Mouse (Mus musculus) liver, embryonic 16.5 days (tissue): ENCODE results near the gene A830005F24Rik. TPM values are rescaled to one million over a fixed set of nuclear protein-coding genes. Genes with fewer than 3 reads are reported as not detected.

Experiments
- ATAC-seq: fragments of 200-750 bp; cut with Nextera tagmentation; 2 replicates; pipeline ENCODE4 v1.8.0; 2017; ENCODE audit warnings: low read depth, mild to moderate bottlenecking, moderate number of reproducible peaks, moderate library complexity
- H3K27ac ChIP-seq: fragments of 300-500 bp; sonication (generic); 2 replicates; pipeline ENCODE4 v1.5.1; 2014; ENCODE audit warnings: mild to moderate bottlenecking, low read length
- H3K27me3 ChIP-seq: fragments of 300-500 bp; sonication (generic); 2 replicates; pipeline ENCODE4 v1.6.1; 2014; ENCODE audit warnings: low read depth, low read length, mixed read lengths; ENCODE audit not compliant: control insufficient read depth, insufficient read depth
- H3K36me3 ChIP-seq: fragments of 300-500 bp; sonication (generic); 2 replicates; pipeline ENCODE4 v1.6.1; 2014; ENCODE audit warnings: mild to moderate bottlenecking; ENCODE audit not compliant: control insufficient read depth, insufficient read depth
- H3K4me1 ChIP-seq: fragments of 300-500 bp; sonication (generic); 2 replicates; pipeline ENCODE4 v1.6.1; 2014; ENCODE audit warnings: low read depth, low read length, mixed read lengths; ENCODE audit not compliant: control insufficient read depth
- H3K4me2 ChIP-seq: fragments of 300-500 bp; sonication (generic); 2 replicates; pipeline ENCODE4 v1.6.1; 2014; ENCODE audit warnings: low read depth, low read length, mixed read lengths
- H3K4me3 ChIP-seq: fragments of 300-500 bp; sonication (generic); 2 replicates; pipeline ENCODE4 v1.5.1; 2014; ENCODE audit warnings: low read depth, mild to moderate bottlenecking, low read length
- H3K9ac ChIP-seq: fragments of 300-500 bp; sonication (generic); 2 replicates; pipeline ENCODE4 v1.6.1; 2014; ENCODE audit warnings: low read depth, low read length
- H3K9me3 ChIP-seq: fragments of 300-500 bp; sonication (generic); replicated peaks from 2 replicates; pipeline ENCODE4 v1.6.1; 2016; ENCODE audit warnings: low read length; ENCODE audit not compliant: control insufficient read depth
- WGBS: fragments of 180-500 bp; shearing (Covaris S2); extraction: QIAGEN DNeasy Blood & Tissue Kit; methylation state at CpG from one replicate; pipeline ENCODE4 v1.1.7; 2014; ENCODE audit not compliant: insufficient replicate concordance; 5-methylcytosine and 5-hydroxymethylcytosine counted together
- polyA plus RNA-seq: library from polyadenylated mRNA; unstranded; fragments of >200 nt; fragmentation: Nextera tagmentation; extraction: Ambion mirVana; gene quantifications from 2 replicates; pipeline ENCODE4 v1.2.1, GENCODE M21; 2015

Gene A830005F24Rik
- 0.22 and 0.28 TPM in 2 replicates for polyA plus RNA-seq

DNA sequence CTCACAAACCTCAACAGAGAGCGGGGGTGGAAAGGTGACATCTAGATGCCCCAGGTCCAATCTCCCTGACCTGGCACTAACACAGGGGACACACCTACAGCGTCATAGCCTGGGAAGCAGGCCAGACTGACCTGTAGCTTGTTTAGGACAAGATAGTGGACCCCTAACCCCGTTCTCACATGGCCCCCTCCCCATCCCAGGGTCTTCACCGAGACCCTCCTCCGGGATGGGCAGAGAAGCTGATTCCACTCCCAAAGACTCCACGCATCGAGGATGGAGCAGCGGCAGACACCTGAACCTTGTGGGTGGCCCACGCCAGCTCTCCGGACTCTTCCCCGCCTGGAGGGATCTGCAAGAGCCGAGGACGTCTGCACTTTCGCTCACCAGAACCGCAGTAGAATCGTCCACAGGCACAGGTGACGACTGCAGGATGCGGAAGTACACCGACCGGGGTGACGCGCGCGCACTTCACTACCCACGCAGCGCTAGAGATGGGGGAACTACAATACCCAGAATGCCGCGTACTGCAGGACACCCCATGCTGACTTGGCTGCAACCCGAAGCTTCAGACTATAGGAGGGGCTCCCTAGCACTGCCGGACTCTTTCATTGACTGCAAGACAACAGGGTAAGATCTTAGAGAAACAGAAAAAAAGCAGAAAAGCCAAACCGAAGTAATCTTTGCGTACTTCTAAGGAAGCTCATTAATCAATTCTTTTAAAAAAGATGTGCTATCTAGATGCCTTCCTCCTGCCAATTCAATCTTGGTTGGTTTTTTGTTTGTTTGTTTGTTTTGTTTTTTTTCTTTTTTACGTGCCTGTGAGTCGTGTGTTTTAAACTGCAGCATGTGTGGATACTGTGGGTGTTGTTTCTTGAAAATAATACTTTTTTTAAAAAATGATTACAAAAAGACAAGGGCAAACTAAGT lies at the start of gene A830005F24Rik, which contains the start of gene Zfp169:
Gene A830005F24Rik (plus strand): TSS at position 568 of the 927 bp plus-strand sequence.
Gene Zfp169 (minus strand): TSS at position 449 of the 927 bp plus-strand sequence.
- Histone ChIP-seq H3K27me3 (no peaks in the 10 kb centered on the region), H3K4me2 (peak within 1 kb of the TSS; percentile 83), H3K9ac (peak within 1 kb of the TSS; percentile 76), H3K4me3 (peak within 1 kb of the TSS; percentile 76), H3K9me3 (no peaks in the 10 kb centered on the region), H3K27ac (0 out of 2 replicates have a peak within 1 kb of the TSS, but pooled peaks have one; percentile 48), H3K36me3 (no peaks in the 10 kb centered on the region), H3K4me1 (peaks cover 4% of the 10 kb centered on the region; the same call in 1 of the 2 replicates)
- 2% methylated on average over 34 of the region's 34 CpGs for WGBS
- peak; percentile 98 for ATAC-seq

DNA sequence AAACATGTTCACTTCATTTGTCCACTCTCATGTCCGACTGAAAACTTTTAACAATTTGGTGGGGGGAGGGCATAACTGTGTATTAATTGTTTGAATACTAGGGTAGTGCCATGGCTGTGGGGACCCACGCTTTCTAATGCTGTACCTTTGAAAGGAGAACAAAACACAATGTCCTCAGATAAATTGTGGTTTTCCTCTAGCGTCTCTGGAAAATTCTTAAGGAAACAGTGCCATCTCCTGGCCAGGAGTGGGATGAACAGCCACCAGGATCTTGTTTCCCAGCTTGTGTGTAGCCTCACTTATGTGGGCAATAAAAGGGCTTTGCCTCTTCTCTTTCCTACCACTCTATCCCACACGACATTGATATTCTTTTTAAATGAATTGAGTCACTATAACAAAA lies 49.2 kb upstream of the A830005F24Rik start:
- no peak for ATAC-seq
- no peaks in the 10 kb centered on the region for H3K4me1 ChIP-seq
- no peaks in the 10 kb centered on the region for H3K27me3 ChIP-seq
- no peak overlapping the region for H3K4me2 ChIP-seq
- H3K36me3 ChIP-seq: no peaks in the 10 kb centered on the region
- no peak overlapping the region for H3K9ac ChIP-seq
- WGBS: 10% methylated on average over 4 of the region's 4 CpGs
- no peak overlapping the region for H3K4me3 ChIP-seq
- H3K9me3 ChIP-seq: no peaks in the 10 kb centered on the region
- no peak overlapping the region for H3K27ac ChIP-seq

DNA sequence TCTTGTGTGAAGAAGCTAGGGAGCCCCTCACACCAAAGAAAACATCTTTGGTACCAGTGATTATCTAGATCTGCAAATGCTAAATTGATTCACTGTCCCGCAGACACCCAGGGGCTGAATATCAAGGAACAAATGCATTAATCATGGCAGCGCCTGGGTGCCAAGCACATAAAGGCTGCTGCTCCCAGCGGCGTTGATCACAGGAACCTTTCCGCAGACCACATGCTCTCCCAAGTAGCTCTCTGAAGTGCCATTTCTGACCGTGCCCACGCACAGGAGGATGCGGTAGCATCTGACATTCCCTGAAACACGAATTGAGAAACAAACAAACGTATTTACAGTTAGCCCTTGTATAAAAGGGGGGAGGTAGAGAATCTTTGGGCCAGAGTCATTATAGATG lies 47.2 kb upstream of the A830005F24Rik start:
- H3K4me3 ChIP-seq: no peak overlapping the region
- WGBS: 48% methylated on average over 10 of the region's 10 CpGs
- H3K4me1 ChIP-seq: no peaks in the 10 kb centered on the region
- no peaks in the 10 kb centered on the region for H3K9me3 ChIP-seq
- H3K27ac ChIP-seq: no peak overlapping the region
- ATAC-seq: no peak
- H3K4me2 ChIP-seq: no peak overlapping the region
- H3K36me3 ChIP-seq: no peaks in the 10 kb centered on the region
- no peak overlapping the region for H3K9ac ChIP-seq
- H3K27me3 ChIP-seq: no peaks in the 10 kb centered on the region

DNA sequence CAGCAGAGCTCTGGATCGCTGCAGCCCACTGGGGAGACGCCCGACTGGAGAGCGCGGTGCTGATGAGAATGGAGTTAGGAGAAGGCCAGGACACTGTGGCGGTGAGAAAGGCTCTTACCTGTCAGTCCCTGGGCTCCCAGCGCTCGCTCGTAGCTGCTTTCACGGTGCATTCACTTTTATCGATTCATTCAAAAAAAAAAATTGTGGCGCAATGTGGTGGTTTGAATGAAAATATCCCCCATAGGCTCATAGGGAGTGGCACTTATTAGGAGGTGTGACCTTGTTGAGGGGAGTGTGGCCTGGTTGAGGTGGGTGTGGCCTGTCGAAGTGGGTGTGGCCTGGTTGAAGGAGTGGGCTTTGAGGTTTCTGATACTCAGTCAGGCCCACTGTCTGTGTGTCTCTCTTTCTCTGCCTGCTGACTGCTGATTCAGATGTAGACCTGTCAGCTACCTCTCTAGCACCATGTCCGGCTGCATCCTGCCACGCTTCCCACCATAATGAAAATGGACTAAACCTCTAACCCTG lies 44.7 kb upstream of the A830005F24Rik start:
- 55% methylated on average over 15 of the region's 15 CpGs for WGBS
- Histone ChIP-seq H3K27me3 (no peaks in the 10 kb centered on the region), H3K9ac (no peak overlapping the region), H3K9me3 (no peaks in the 10 kb centered on the region), H3K4me3 (no peak overlapping the region), H3K4me1 (no peaks in the 10 kb centered on the region), H3K4me2 (no peak overlapping the region), H3K27ac (no peak overlapping the region), H3K36me3 (no peaks in the 10 kb centered on the region)
- no peak for ATAC-seq

DNA sequence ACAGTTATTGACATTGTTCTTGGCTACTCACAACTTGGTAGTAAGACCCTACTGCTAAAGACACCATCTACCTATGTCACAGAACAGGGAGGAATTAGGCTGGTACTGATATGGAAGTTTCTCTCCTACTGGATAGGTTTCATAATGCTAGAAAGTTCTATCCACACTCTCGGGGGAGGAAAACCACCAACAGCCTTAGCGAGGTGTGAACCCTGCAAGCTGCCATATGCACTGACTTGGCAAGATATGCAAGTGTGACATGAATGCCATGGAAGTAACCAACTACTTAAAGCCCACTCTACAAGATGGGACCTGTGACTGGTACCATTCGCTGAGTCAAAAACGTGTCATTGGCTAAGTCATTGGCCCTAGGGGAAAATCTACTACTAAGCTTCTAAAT lies 29.8 kb upstream of the A830005F24Rik start:
- WGBS: 73% methylated on average over 4 of the region's 4 CpGs
- no peak overlapping the region for H3K4me2 ChIP-seq
- no peaks in the 10 kb centered on the region for H3K36me3 ChIP-seq

DNA sequence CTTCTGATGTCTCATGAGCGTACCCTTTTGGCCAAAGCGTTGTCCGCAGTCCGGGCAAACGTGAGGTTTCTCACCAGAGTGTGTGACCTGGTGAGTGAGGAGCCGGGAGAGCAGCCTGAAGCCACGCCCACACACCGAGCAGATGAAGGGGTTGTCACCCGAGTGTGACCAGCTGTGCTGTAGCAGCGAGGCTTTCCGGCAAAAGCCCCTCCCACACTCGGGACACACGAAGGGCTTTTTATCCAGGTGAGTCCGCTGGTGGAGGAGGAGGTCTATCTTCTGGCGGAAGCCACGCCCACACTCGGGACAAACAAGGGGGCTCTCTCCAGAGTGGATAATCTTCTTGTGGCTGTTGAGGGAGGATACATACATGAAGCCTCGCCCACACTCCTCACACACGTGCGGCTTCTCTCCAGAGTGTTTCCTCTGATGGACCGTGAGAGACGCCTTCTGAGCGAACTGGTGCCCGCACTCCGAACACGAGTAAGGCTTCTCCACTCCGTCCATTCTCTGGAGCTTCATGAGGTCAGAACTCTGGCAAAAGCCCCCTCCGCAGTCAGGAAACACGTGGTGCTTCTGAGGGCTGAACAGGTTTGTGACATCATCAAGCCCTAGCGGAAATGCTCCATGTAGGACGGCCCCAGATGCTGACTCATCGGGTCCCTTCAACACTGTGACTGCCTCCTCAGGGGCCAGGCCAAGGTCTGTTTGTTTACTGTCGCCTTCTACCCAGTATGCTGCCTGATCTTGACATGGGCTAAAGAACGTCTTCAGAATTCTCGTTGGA lies 22.8 kb upstream of the A830005F24Rik start:
- H3K9me3 ChIP-seq: no peaks in the 10 kb centered on the region
- peaks cover 23% of the 10 kb centered on the region for H3K36me3 ChIP-seq
- H3K9ac ChIP-seq: no peak overlapping the region
- no peaks in the 10 kb centered on the region for H3K27me3 ChIP-seq
- no peaks in the 10 kb centered on the region for H3K4me1 ChIP-seq
- no peak overlapping the region for H3K4me2 ChIP-seq
- no peak overlapping the region for H3K4me3 ChIP-seq
- H3K27ac ChIP-seq: no peak overlapping the region
- WGBS: 85% methylated on average over 35 of the region's 35 CpGs
- no peak for ATAC-seq

More for the DNA sequence above, 29.8 kb upstream of the A830005F24Rik start:
- no peak for ATAC-seq
- H3K27me3 ChIP-seq: no peaks in the 10 kb centered on the region
- no peak overlapping the region for H3K9ac ChIP-seq
- no peaks in the 10 kb centered on the region for H3K4me1 ChIP-seq
- no peaks in the 10 kb centered on the region for H3K9me3 ChIP-seq
- H3K27ac ChIP-seq: no peak overlapping the region
- no peak overlapping the region for H3K4me3 ChIP-seq

DNA sequence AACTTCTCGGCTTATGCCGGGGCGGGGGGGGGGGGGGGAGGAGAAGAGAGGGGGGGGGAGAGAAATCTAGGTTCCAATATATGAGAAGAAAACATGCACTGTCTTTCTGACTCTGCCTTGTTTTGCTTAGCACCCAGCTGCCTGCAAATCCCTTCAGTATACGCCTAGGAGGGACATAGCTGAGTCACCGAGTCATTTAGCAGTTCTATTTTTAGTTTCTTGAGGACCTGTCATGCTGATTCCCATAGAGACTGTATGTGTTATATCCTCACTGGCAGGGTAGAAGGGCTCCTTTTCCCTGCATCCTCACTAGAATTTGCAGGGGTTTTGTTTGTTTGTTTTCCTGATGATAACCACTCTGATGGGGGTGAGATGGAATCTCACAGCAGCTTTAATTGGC lies 20.2 kb upstream of the A830005F24Rik start:
- ATAC-seq: no peak
- H3K9me3 ChIP-seq: no peaks in the 10 kb centered on the region
- H3K4me1 ChIP-seq: no peaks in the 10 kb centered on the region
- H3K36me3 ChIP-seq: peaks cover 23% of the 10 kb centered on the region
- H3K4me3 ChIP-seq: no peak overlapping the region
- no peak overlapping the region for H3K9ac ChIP-seq
- H3K27me3 ChIP-seq: no peaks in the 10 kb centered on the region
- no peak overlapping the region for H3K4me2 ChIP-seq
- H3K27ac ChIP-seq: no peak overlapping the region
- WGBS: 75% methylated on average over 4 of the region's 5 CpGs

DNA sequence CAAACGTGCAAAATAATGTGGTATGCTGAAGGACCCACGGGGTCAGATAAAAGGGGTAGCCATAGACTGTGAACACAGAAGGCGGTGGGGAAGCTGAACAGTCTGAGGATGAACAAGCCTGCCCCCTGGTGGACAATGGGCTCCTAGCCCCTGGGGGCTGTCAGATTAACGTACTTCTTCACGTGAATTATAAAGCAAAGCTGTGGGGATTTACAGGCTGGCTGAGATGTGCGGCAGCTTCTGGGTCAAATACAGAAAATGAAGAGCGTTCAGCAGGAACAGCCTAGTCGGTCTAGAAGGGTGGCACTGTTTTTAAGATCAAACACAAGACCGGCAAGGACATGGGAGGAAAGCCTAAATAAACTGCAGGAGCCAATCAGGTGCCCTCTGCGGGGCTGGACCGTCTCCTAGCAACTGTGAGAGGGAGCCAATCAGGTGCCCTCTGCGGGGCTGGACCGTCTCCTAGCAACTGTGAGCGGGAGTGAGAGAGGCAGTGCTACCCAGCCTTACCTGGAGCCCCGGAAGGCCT lies 15.6 kb upstream of the A830005F24Rik start:
- ATAC-seq: no peak

More for the DNA sequence above, 15.6 kb upstream of the A830005F24Rik start:
- peaks cover 6% of the 10 kb centered on the region for H3K36me3 ChIP-seq
- H3K4me1 ChIP-seq: no peaks in the 10 kb centered on the region
- no peaks in the 10 kb centered on the region for H3K27me3 ChIP-seq
- 56% methylated on average over 15 of the region's 15 CpGs for WGBS
- H3K4me2 ChIP-seq: no peak overlapping the region
- H3K4me3 ChIP-seq: no peak overlapping the region
- H3K27ac ChIP-seq: no peak overlapping the region
- H3K9ac ChIP-seq: no peak overlapping the region
- H3K9me3 ChIP-seq: no peaks in the 10 kb centered on the region
